ENCODE assay signal across 8 mouse cellular contexts in the genomic region with DNA sequence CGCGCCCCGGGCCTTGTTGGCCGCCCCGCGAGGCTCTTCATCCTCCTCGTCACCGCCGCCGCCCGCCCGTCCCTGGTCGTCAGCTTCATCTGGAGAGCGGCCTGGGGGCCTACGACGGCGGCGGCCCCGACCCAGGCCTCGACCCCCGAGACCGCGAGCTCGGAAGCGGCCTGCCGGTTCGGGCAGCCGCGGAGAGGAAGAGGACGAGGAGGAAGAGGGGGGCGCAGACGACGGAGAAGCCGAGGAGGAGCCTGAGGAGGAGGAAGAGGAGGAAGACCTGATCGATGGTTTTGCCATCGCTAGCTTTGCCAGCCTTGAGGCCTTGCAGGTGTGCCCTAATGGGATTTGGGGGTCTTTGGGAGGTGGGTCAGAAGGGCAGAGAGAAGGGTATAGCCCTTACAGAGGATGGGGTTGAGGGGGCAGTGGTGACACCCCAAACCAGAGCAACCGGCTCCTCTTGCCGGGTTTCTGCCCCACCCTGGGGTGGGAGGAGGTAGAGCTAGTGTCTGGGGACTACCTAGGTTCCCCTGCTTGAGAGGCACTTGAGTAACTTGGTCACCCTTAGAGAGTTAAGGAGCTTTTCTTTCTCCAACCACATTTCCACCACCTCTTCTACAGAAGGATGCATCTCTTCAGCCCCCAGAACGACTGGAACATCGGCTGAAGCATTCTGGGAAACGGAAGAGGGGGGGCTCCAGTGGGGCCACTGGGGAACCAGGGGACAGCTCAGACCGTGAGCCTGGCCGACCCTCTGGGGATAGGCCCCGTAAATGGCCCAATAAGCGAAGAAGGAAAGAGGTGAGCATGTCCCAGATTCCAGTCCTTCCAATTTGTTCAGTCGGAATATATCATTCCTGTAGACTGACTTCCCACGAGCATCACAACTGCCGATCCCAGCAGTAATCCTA. TPM values are rescaled to one million over a fixed set of nuclear protein-coding genes. Genes with fewer than 3 reads are reported as not detected.
A peak's percentile ranks its signal among the peaks of the same experiment; 100 is the strongest.
DNase-seq lines count a peak whose midpoint lies in the region; ATAC-seq and TF ChIP-seq lines count a peak whose summit lies in the region.

No protein-coding gene starts in this region.

- peaks cover 70% of the 10 kb centered on the region for H3K36me3 ChIP-seq in E14TG2a.4 (ENCODE audit: insufficient read depth, low read length)
- peaks cover 50% of the 10 kb centered on the region for H3K36me3 ChIP-seq in forebrain, embryonic 12.5 days (replicated peaks)
- peaks cover 59% of the 10 kb centered on the region for H3K36me3 ChIP-seq in lung, embryonic 15.5 days
- H3K36me3 ChIP-seq in splenic B cell, adult 2 months (ENCODE audit: control insufficient read depth, insufficient read depth, low read length, poor library complexity, severe bottlenecking) = peaks cover 30% of the 10 kb centered on the region

- H3K4me3 ChIP-seq in E14TG2a.4 (replicated peaks; ENCODE audit: low read length) = peak overlapping the region; percentile 99
- H3K4me3 ChIP-seq in forebrain, embryonic 12.5 days (replicated peaks) = peak overlapping the region; percentile 99
- peak overlapping the region; percentile 91 for H3K4me3 ChIP-seq in lung, embryonic 15.5 days

- H3K4me1 ChIP-seq in E14TG2a.4 (replicated peaks; ENCODE audit: low read depth, low read length) = peaks cover 49% of the 10 kb centered on the region
- H3K4me1 ChIP-seq in forebrain, embryonic 12.5 days = peaks cover 31% of the 10 kb centered on the region
- peaks cover 21% of the 10 kb centered on the region for H3K4me1 ChIP-seq in lung, embryonic 15.5 days

- peak; percentile 48 for DNase-seq in adrenal gland, postnatal 10 days
- DNase-seq in adrenal gland, postnatal 25 days = no peak
- peak; percentile 50 for DNase-seq in induced T-regulatory cell, adult 2 months (ENCODE audit: low read depth)
- peak; percentile 33 for DNase-seq in splenic B cell, adult 2 months (ENCODE audit: low read depth, low spot score)
- DNase-seq in gastrocnemius, postnatal 10 days = no peak

- peak overlapping the region; percentile 97 for H3K27ac ChIP-seq in forebrain, embryonic 12.5 days
- peak overlapping the region; percentile 97 for H3K27ac ChIP-seq in lung, embryonic 15.5 days

- no peaks in the 10 kb centered on the region for H3K27me3 ChIP-seq in E14TG2a.4 (ENCODE audit: insufficient read depth, low read length)
- H3K27me3 ChIP-seq in forebrain, embryonic 12.5 days = no peaks in the 10 kb centered on the region
- no peaks in the 10 kb centered on the region for H3K27me3 ChIP-seq in lung, embryonic 15.5 days
- no peaks in the 10 kb centered on the region for H3K27me3 ChIP-seq in splenic B cell, adult 2 months (ENCODE audit: control insufficient read depth, insufficient read depth, low read length, poor library complexity, severe bottlenecking)

- no peaks in the 10 kb centered on the region for H3K9me3 ChIP-seq in E14TG2a.4 (ENCODE audit: low read length)
- no peaks in the 10 kb centered on the region for H3K9me3 ChIP-seq in forebrain, embryonic 12.5 days
- no peaks in the 10 kb centered on the region for H3K9me3 ChIP-seq in lung, embryonic 15.5 days

- peak overlapping the region; percentile 98 for H3K9ac ChIP-seq in forebrain, embryonic 12.5 days
- H3K9ac ChIP-seq in lung, embryonic 15.5 days = peak overlapping the region; percentile 87

- peak overlapping the region; percentile 98 for H3K4me2 ChIP-seq in forebrain, embryonic 12.5 days
- peak overlapping the region; percentile 75 for H3K4me2 ChIP-seq in lung, embryonic 15.5 days

- ATAC-seq in forebrain, embryonic 12.5 days (ENCODE audit: low FRiP score) = no peak
- ATAC-seq in lung, embryonic 15.5 days (ENCODE audit: borderline replicate concordance, extremely low read depth, low FRiP score, low TSS enrichment) = no peak

- TF ChIP-seq CTCF in E14TG2a.4 (conservative IDR thresholded peaks at IDR 0.05; ENCODE audit: low read length) = no peak

- WGBS in forebrain, embryonic 12.5 days = 7% methylated on average over 47 of the region's 48 CpGs
- WGBS in lung, embryonic 15.5 days = 3% methylated on average over 45 of the region's 48 CpGs

RNA-seq across cellular contexts. Expression of gene Fbrs, which starts 0.6 kb away (rescaled TPM):
- total RNA-seq in adrenal gland, postnatal 10 days (2021) = 10 to 100 TPM; 53.3 to 65.8 TPM
- 84.4 and 86.7 TPM in 2 replicates for total RNA-seq in adrenal gland, postnatal 25 days (2021)
- polyA plus RNA-seq in forebrain, embryonic 12.5 days (2016; fragmentation: Nextera tagmentation; extraction: Ambion mirVana) = 10.4 and 12.3 TPM in 2 replicates
- polyA plus RNA-seq in lung, embryonic 15.5 days (2015; fragmentation: Nextera tagmentation; extraction: Ambion mirVana) = 12.2 and 13.3 TPM in 2 replicates
- 10 to 100 TPM; 29.5 to 35.8 TPM for total RNA-seq in gastrocnemius, postnatal 10 days (2021)

RNA-seq across cellular contexts. Expression of gene Prr14, which starts 20.2 kb away (rescaled TPM):
- total RNA-seq in adrenal gland, postnatal 10 days (2021) = 10 to 100 TPM; 37.3 to 40.0 TPM
- 62.4 and 63.3 TPM in 2 replicates for total RNA-seq in adrenal gland, postnatal 25 days (2021)
- 63.0 and 64.7 TPM in 2 replicates for polyA plus RNA-seq in forebrain, embryonic 12.5 days (2016; fragmentation: Nextera tagmentation; extraction: Ambion mirVana)
- polyA plus RNA-seq in lung, embryonic 15.5 days (2015; fragmentation: Nextera tagmentation; extraction: Ambion mirVana) = 37.1 and 40.4 TPM in 2 replicates
- 10 to 100 TPM; 16.2 to 25.3 TPM for total RNA-seq in gastrocnemius, postnatal 10 days (2021)

RNA-seq across cellular contexts. Expression of gene Zfp689, which starts 30.6 kb away (rescaled TPM):
- 1 to 10 TPM; 3.6 to 4.3 TPM for total RNA-seq in adrenal gland, postnatal 10 days (2021)
- 3.3 and 4.2 TPM in 2 replicates for total RNA-seq in adrenal gland, postnatal 25 days (2021)
- polyA plus RNA-seq in forebrain, embryonic 12.5 days (2016; fragmentation: Nextera tagmentation; extraction: Ambion mirVana) = 16.0 and 18.8 TPM in 2 replicates
- polyA plus RNA-seq in lung, embryonic 15.5 days (2015; fragmentation: Nextera tagmentation; extraction: Ambion mirVana) = 6.4 and 6.5 TPM in 2 replicates
- total RNA-seq in gastrocnemius, postnatal 10 days (2021) = 1 to 10 TPM; 1.8 to 1.9 TPM

RNA-seq across cellular contexts. Expression of gene Srcap, which starts 32.2 kb away (rescaled TPM):
- 10 to 100 TPM; 70.0 to 94.2 TPM for total RNA-seq in adrenal gland, postnatal 10 days (2021)
- total RNA-seq in adrenal gland, postnatal 25 days (2021) = 111 and 125 TPM in 2 replicates
- polyA plus RNA-seq in forebrain, embryonic 12.5 days (2016; fragmentation: Nextera tagmentation; extraction: Ambion mirVana) = 87.4 and 92.1 TPM in 2 replicates
- 51.2 and 63.7 TPM in 2 replicates for polyA plus RNA-seq in lung, embryonic 15.5 days (2015; fragmentation: Nextera tagmentation; extraction: Ambion mirVana)
- 10 to 100 TPM; 56.8 to 66.1 TPM for total RNA-seq in gastrocnemius, postnatal 10 days (2021)

RNA-seq across cellular contexts. Expression of gene Gm42715, which starts 39.8 kb away (rescaled TPM):
- total RNA-seq in adrenal gland, postnatal 10 days (2021) = 10 to 100 TPM; 17.9 to 28.8 TPM
- 21.7 and 31.3 TPM in 2 replicates for total RNA-seq in adrenal gland, postnatal 25 days (2021)
- polyA plus RNA-seq in forebrain, embryonic 12.5 days (2016; fragmentation: Nextera tagmentation; extraction: Ambion mirVana) = 16.4 and 16.8 TPM in 2 replicates
- 13.8 and 15.4 TPM in 2 replicates for polyA plus RNA-seq in lung, embryonic 15.5 days (2015; fragmentation: Nextera tagmentation; extraction: Ambion mirVana)
- 10 to 100 TPM; 10.3 to 10.5 TPM for total RNA-seq in gastrocnemius, postnatal 10 days (2021)

Comparison
In these comparisons a context has a peak if more than half of its experiments do, and no peak if none do; other contexts are left out.
1. DNase-seq: peak in adrenal gland, postnatal 10 days (single experiment), induced T-regulatory cell, adult 2 months (single experiment) and splenic B cell, adult 2 months (single experiment); none in adrenal gland, postnatal 25 days (single experiment) and gastrocnemius, postnatal 10 days (single experiment).
2. Peak in every context shown above with its lines, with median percentiles within 50 percentile points of each other: H3K4me3 ChIP-seq.